Mouse (Mus musculus): ENCODE measurements around the gene Ddx28.

Ddx28 gene

GRCm38 (mm10) chr8:105965266-105965904 lies 46.3 kb downstream of the Ddx28 start:
- no peak for DNase-seq

DNA sequence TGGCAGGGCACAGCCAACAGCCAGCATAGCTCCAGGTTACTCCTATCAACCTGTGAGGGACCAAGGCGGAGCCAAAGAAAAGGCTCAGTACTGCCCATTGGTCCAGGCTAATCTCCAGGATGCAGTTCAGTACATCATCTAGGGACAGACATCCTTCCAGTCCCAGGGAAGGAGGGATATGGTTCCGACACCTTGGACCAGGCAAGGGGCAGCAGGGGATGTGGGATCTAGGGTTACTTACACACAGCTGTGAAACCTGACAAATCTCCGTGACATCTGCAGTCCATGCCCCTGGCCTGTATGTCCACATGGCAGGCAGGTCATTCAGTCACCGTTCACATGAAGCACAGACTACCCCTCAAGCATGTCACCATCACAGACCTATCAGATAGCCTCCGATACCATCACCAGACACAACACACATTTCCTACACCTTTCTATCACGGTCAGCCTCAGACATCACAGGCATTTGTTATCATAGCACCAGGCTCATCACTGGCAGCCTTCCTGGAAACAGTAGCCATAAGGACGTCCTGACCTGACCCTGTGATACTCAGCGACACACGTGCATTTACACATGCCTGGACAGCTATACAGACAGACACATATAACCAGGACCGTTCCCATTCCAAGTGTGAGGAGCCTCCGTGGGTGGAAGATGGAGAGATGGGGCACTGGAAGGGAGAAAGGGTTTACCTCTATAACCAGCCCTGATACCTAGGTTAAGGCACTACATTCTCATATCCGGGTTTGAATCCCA lies 47.0 kb downstream of the Ddx28 start:
- DNase-seq: no peak

- DNase-seq: no peak
Measured at GRCm38 (mm10) chr8:105961536-105961935, 50.1 kb downstream of the Ddx28 start.

DNA sequence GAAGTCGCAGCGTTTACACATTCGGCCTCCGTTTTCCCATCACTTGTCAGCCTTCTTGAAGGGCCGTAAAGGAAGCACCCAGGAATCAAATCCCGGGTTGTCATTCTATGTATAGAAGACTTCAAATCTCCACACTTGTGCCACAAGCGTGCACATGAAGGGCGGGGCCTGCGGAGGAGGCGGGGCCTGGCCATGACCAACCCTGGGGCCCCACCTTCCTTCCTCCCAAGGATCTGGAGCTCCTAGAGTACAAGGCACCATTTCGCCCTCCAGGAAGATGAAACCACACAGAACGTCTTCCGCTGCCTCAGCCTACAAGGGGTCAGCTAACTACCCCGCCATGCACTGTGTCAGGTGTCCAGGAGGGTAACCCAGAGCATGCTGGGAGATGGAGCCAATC lies 50.6 kb downstream of the Ddx28 start:
- DNase-seq: no peak

Data from cerebellum, adult 11 months (tissue).